Mouse (Mus musculus) spleen, postnatal 14 days (tissue): ENCODE measurements around the gene Tmem200a.

Experiments
- DNase-seq, 2 experiments: peaks; one replicate each; pipeline ENCODE4 v3.0.0; 2021 to 2022; ENCODE audit warnings: low spot score in 2 of 2

Gene Tmem200a

GRCm38 (mm10) chr10:26078521-26079142 is at the start of gene Tmem200a:
TSS of gene Tmem200a (minus strand) at chr10:26079052.
- no peak for DNase-seq

- no peak for DNase-seq
Observed at GRCm38 (mm10) chr10:26119822-26120183, 41.0 kb upstream of the Tmem200a start.

- DNase-seq, result no peak
Observed at GRCm38 (mm10) chr10:26119067-26119821, 40.4 kb upstream of the Tmem200a start.

GRCm38 (mm10) chr10:26114409-26114808 is 35.6 kb upstream of the Tmem200a start:
- DNase-seq, result no peak

GRCm38 (mm10) chr10:26103330-26103982 is 24.6 kb upstream of the Tmem200a start:
- DNase-seq, result no peak

GRCm38 (mm10) chr10:26082081-26082480 is 3.2 kb upstream of the Tmem200a start:
- DNase-seq, result no peak

- no peak for DNase-seq
Observed at GRCm38 (mm10) chr10:26079678-26080077, 826 bp upstream of the Tmem200a start.

- no peak for DNase-seq
Observed at GRCm38 (mm10) chr10:26077671-26078481, 976 bp downstream of the Tmem200a start, which contains the start of gene Gm9767. TSS of gene Gm9767 (plus strand) at chr10:26078255.

- DNase-seq, result no peak
Observed at GRCm38 (mm10) chr10:26076949-26077348, 1.9 kb downstream of the Tmem200a start.

- no peak for DNase-seq
Observed at GRCm38 (mm10) chr10:26071986-26072385, 6.9 kb downstream of the Tmem200a start.

- no peak for DNase-seq
Observed at GRCm38 (mm10) chr10:26063071-26063470, 15.8 kb downstream of the Tmem200a start.

GRCm38 (mm10) chr10:26059662-26060307 is 19.1 kb downstream of the Tmem200a start:
- DNase-seq, result no peak

GRCm38 (mm10) chr10:26051177-26051576 is 27.7 kb downstream of the Tmem200a start:
- no peak for DNase-seq

- no peak for DNase-seq
Observed at GRCm38 (mm10) chr10:26034931-26035330, 43.9 kb downstream of the Tmem200a start.

GRCm38 (mm10) chr10:26018740-26019139 is 60.1 kb downstream of the Tmem200a start:
- no peak for DNase-seq

- DNase-seq, result no peak
Observed at GRCm38 (mm10) chr10:26014298-26014697, 64.6 kb downstream of the Tmem200a start.

- no peak for DNase-seq
Observed at GRCm38 (mm10) chr10:26008948-26009347, 69.9 kb downstream of the Tmem200a start.

GRCm38 (mm10) chr10:26005471-26005870 is 73.4 kb downstream of the Tmem200a start:
- no peak for DNase-seq

GRCm38 (mm10) chr10:26000893-26001292 is 78.0 kb downstream of the Tmem200a start:
- DNase-seq, result no peak

- DNase-seq, result no peak
Observed at GRCm38 (mm10) chr10:25999291-25999930, 79.4 kb downstream of the Tmem200a start.

GRCm38 (mm10) chr10:25984056-25984455 is 94.8 kb downstream of the Tmem200a start:
- DNase-seq, result no peak
